Mouse (Mus musculus) small intestine, adult 2 months (tissue): ENCODE results near the gene Panx2. TPM values are rescaled to one million over a fixed set of nuclear protein-coding genes. Genes with fewer than 3 reads are reported as not detected.

Experiments
- H3K27ac ChIP-seq: fragments of 200-500 bp; 2 replicates; pipeline ENCODE4 v1.5.1; 2012; ENCODE audit warnings: low read depth, low read length, control low read depth, inconsistent platforms; ENCODE audit not compliant: insufficient read depth
- H3K27me3 ChIP-seq: fragments of 200-500 bp; 2 replicates; pipeline ENCODE4 v1.6.1; 2012; ENCODE audit warnings: mild to moderate bottlenecking, moderate library complexity, low read length, inconsistent platforms; ENCODE audit not compliant: control insufficient read depth, insufficient read depth
- H3K36me3 ChIP-seq: fragments of 200-500 bp; 2 replicates; pipeline ENCODE4 v1.6.1; 2012; ENCODE audit warnings: mild to moderate bottlenecking, low read length, control low read depth, inconsistent platforms; ENCODE audit not compliant: control insufficient read depth, insufficient read depth
- H3K4me1 ChIP-seq: fragments of 200-500 bp; 2 replicates; pipeline ENCODE4 v1.6.1; 2012; ENCODE audit warnings: low read length, inconsistent platforms, mixed read lengths; ENCODE audit not compliant: control insufficient read depth, insufficient read depth, insufficient read length
- H3K4me3 ChIP-seq: fragments of 200-500 bp; 2 replicates; pipeline ENCODE4 v1.5.1; 2012; ENCODE audit warnings: low read depth, mild to moderate bottlenecking, control low read depth, inconsistent platforms, low read length, moderate library complexity
- CTCF ChIP-seq: fragments of 200-500 bp; IDR thresholded peaks from 2 replicates; pipeline ENCODE4 v1.5.1; 2012; ENCODE audit warnings: low read depth, mild to moderate bottlenecking, control low read depth, inconsistent platforms, low read length, moderate library complexity, mixed read lengths; ENCODE audit not compliant: insufficient replicate concordance, insufficient read length; ENCODE audit errors: extremely low read depth
- POLR2A ChIP-seq: fragments of 200-500 bp; IDR thresholded peaks from 2 replicates; pipeline ENCODE4 v1.6.1; 2012; ENCODE audit warnings: low read depth, mild to moderate bottlenecking, control low read depth, inconsistent platforms, low read length, moderate library complexity
- WGBS: fragments of 180-500 bp; shearing (Covaris S2); methylation state at CpG from one replicate; pipeline ENCODE4 v1.1.7; 2018; 5-methylcytosine and 5-hydroxymethylcytosine counted together
- polyA plus RNA-seq: library from polyadenylated mRNA; depleted of rRNA; stranded (reverse); fragments of >200 nt; gene quantifications from 2 replicates; pipeline ENCODE4 v1.2.3, GENCODE M21; 2012; rRNA removed

Gene Panx2
- polyA plus RNA-seq, result 0.30 and 0.32 TPM in 2 replicates

DNA sequence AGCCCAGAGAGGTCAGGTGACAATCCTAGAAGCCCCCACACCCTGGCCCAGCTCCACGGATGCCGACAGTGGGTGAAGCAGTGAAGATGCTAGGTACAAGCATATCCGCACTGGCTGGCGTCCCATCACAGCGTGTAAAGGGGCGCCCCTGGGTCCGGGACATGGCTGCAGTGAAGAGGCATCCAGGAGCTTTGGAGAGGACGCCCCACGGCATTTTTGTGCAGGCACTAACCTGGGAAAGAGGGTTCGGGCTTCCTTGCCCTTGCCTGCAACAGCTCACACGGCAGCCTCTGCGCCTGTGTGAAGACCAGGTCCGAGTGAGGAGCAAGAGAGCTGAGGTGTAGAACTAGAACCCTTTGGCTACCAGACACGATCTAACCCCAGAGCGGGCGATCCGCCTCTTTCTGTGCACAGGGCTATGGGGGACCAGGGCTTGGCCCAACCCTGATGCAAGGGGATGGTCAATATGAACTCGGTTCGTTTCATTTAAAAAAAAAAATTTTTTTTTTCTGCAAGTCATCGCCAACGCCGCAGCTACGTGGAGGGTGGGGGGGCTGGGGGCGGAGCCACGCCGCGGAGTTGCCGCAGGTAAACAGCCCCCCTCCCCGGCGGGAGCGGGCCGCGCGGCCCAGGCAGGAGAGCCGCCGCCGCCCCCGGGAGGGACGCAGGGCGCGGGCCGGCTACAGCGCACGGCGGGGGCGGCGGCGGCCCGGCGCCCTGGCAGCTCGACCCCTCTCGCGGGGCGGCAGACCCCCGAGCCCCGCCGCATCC is at the start of gene Panx2:
Panx2 (plus strand) TSS at position 574 of the 771 bp plus-strand sequence.
- Histone ChIP-seq H3K27me3 (peaks cover 17% of the 10 kb centered on the region), H3K4me1 (peaks cover 13% of the 10 kb centered on the region; the same call in 1 of the 2 replicates), H3K4me3 (peak within 1 kb of the TSS; percentile 50), H3K27ac (no peak within 1 kb of the TSS), H3K36me3 (no peaks in the 10 kb centered on the region)
- 3% methylated on average over 29 of the region's 57 CpGs for WGBS
- TF ChIP-seq CTCF (no peak), POLR2A (no peak)

GRCm38 (mm10) chr15:89016722-89017121 is 42.8 kb upstream of the Panx2 start:
- no peaks in the 10 kb centered on the region for H3K36me3 ChIP-seq
- H3K27ac ChIP-seq, result no peak overlapping the region
- H3K4me3 ChIP-seq, result no peak overlapping the region
- no peaks in the 10 kb centered on the region for H3K27me3 ChIP-seq
- WGBS, result 84% methylated on average over 3 of the region's 3 CpGs
- no peaks in the 10 kb centered on the region for H3K4me1 ChIP-seq
- no peak for TF ChIP-seq POLR2A
- TF ChIP-seq CTCF, result no peak

- Histone ChIP-seq H3K27ac (no peak overlapping the region), H3K27me3 (no peaks in the 10 kb centered on the region), H3K36me3 (no peaks in the 10 kb centered on the region), H3K4me3 (no peak overlapping the region), H3K4me1 (no peaks in the 10 kb centered on the region)
- TF ChIP-seq POLR2A (no peak), CTCF (no peak)
- 54% methylated on average over 7 of the region's 7 CpGs for WGBS
These were observed 39.4 kb upstream of the Panx2 start for GRCm38 (mm10) chr15:89020085-89020484.

DNA sequence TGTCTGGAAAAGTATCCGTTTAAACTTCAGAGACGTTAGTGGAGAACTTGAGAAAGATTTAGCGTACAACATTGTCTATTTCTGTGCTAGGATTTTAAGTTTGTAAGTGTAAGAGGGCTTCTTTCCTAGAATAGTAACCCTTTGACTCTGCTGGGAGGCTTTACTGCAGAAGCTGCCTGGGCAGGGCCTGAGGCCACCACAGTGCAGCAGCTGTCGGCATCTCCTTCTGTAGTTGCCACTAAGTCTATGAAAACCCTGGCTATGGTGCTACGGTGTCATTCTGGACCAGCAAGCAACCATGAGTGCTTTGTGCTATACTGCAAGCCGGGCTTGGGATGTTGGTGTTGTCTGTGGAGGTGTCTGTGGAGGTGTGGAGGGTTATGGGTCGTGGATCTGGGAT is 39.0 kb upstream of the Panx2 start:
- Histone ChIP-seq H3K36me3 (no peaks in the 10 kb centered on the region), H3K4me3 (no peak overlapping the region), H3K27ac (no peak overlapping the region), H3K27me3 (no peaks in the 10 kb centered on the region), H3K4me1 (no peaks in the 10 kb centered on the region)
- TF ChIP-seq POLR2A, result no peak
- TF ChIP-seq CTCF, result no peak
- 73% methylated on average over 7 of the region's 7 CpGs for WGBS

DNA sequence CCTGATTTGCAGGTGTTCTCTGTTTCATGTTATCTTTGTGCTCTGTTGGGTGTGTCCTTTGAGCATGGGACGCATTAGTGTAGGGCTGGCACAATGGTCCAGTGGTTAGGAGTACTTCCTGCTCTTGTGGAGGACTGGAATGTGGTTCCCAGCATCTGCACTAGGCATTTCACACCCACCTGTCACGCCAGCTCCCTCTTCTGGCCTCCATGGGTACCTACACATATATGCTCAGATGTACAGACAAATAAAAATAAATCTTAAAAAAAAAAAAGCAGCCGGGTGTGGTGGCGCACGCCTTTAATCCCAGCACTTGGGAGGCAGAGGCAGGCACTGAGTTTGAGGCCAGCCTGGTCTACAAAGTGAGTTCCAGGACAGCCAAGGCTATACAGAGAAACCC is 15.2 kb upstream of the Panx2 start:
- WGBS, result 61% methylated on average over 5 of the region's 5 CpGs
- no peaks in the 10 kb centered on the region for H3K4me1 ChIP-seq
- H3K4me3 ChIP-seq, result no peak overlapping the region
- no peak overlapping the region for H3K27ac ChIP-seq
- TF ChIP-seq CTCF, result no peak
- TF ChIP-seq POLR2A, result no peak
- no peaks in the 10 kb centered on the region for H3K27me3 ChIP-seq
- H3K36me3 ChIP-seq, result no peaks in the 10 kb centered on the region

DNA sequence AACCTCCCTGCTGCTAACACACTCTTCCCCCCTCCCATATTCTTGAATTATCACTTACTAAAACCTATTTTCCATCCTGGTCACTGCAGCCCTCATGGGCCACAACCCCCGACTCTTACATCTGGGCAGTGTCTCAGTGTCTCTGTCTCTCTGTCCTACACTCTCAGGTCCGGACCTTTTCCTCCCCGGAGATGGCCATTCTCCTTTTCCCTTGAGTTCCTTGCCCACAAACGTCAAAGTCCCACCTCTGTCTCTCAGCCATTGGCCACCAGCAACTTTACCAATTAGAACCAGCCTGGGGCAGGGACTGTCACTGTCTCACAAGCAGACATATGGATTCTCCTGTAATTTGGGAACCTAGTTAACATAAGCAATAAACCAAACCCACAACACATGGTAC is 13.2 kb upstream of the Panx2 start:
- no peaks in the 10 kb centered on the region for H3K4me1 ChIP-seq
- H3K27ac ChIP-seq, result no peak overlapping the region
- H3K27me3 ChIP-seq, result peaks cover 2% of the 10 kb centered on the region; the same call in 1 of the 2 replicates
- WGBS, result 75% methylated on average over 4 of the region's 4 CpGs
- TF ChIP-seq POLR2A (no peak), CTCF (no peak)
- H3K4me3 ChIP-seq, result no peak overlapping the region
- H3K36me3 ChIP-seq, result no peaks in the 10 kb centered on the region

DNA sequence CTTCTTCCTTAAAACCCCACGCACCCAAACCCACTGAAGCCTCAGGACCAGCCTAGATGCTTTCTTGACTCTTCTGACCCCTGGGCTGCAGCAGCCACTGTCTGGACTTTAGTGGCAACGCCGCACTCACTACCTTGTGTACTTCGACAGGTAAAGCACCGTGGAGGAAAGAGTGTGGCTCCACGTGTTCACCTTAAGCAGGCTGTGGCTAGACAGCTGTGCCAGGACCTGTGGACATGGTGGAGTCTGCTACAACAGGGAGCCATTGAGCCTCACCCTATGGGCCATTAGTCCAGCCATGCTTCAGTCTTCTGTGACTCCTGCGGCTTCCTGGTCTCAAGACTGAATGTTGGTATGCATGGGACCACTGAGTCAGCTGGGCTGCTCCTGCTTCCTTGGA is 4.9 kb upstream of the Panx2 start:
- no peaks in the 10 kb centered on the region for H3K36me3 ChIP-seq
- TF ChIP-seq POLR2A, result no peak
- H3K4me1 ChIP-seq, result no peaks in the 10 kb centered on the region

More for the DNA sequence above, 4.9 kb upstream of the Panx2 start:
- WGBS, result 84% methylated on average over 7 of the region's 7 CpGs
- H3K4me3 ChIP-seq, result no peak overlapping the region
- H3K27ac ChIP-seq, result no peak overlapping the region
- H3K27me3 ChIP-seq, result peaks cover 11% of the 10 kb centered on the region
